ENCODE assay signal across 37 mouse cellular contexts in the genomic region with DNA sequence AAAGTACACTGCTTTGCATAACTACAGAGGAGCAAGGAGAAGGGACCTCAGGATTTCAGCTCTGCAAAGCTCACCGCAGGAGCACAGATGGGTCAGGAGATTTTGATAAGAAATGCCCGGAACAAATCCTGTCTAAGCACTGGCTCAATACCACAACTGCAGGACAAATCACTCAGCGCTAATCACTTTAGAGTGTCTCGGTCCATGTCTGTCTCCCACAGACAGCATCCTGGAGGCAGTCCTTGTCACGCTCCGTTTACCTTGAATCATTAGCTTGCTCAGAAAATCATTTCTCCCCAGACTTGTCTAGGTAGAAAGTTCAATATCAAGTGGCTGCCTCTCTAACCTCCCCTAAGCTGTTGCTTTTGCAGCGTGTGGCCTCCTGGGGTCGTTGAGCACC. TPM values are rescaled to one million over a fixed set of nuclear protein-coding genes. Genes with fewer than 3 reads are reported as not detected.
DNase-seq lines count a peak whose midpoint lies in the region; ATAC-seq and TF ChIP-seq lines count a peak whose summit lies in the region.
"Had no signal": no experiment of that assay in that cellular context is flagged by ENCODE, and none has a peak within 500 bp of the region (broad histone marks: within the 10 kb centered on the region; RNA-seq: fewer than 3 reads in every experiment).

No protein-coding gene starts in this region.

- intact Hi-C loops in left cerebral cortex, postnatal 4 days (cut with DNase I) = loop anchor here (10.0 kb wide), 1 partner anchor 1755 kb away; no protein-coding TSS in a partner anchor

- no peaks in the 10 kb centered on the region for H3K4me1 ChIP-seq in kidney, embryonic 14.5 days (ENCODE audit: control insufficient read depth, insufficient read depth, low read length)
- no peaks in the 10 kb centered on the region for H3K4me1 ChIP-seq in midbrain, embryonic 15.5 days
- no peaks in the 10 kb centered on the region for H3K4me1 ChIP-seq in midbrain, postnatal 0 days (ENCODE audit: insufficient read depth, low read length)
- no peaks in the 10 kb centered on the region for H3K4me1 ChIP-seq in forebrain, embryonic 13.5 days
- H3K4me1 ChIP-seq: embryonic facial prominence, embryonic 10.5 days; embryonic facial prominence, embryonic 15.5 days; hindbrain, embryonic 10.5 days; hindbrain, embryonic 15.5 days; limb, embryonic 12.5 days; midbrain, embryonic 12.5 days; neural tube, embryonic 12.5 days; stomach, embryonic 15.5 days had no signal

- no peak overlapping the region for H3K4me3 ChIP-seq in kidney, embryonic 14.5 days (ENCODE audit: low read length)
- no peak overlapping the region for H3K4me3 ChIP-seq in midbrain, embryonic 15.5 days
- no peak overlapping the region for H3K4me3 ChIP-seq in midbrain, postnatal 0 days (ENCODE audit: low read depth, low read length)
- H3K4me3 ChIP-seq in forebrain, embryonic 13.5 days = no peak overlapping the region
- H3K4me3 ChIP-seq: embryonic facial prominence, embryonic 10.5 days; embryonic facial prominence, embryonic 15.5 days; hindbrain, embryonic 10.5 days; hindbrain, embryonic 15.5 days; limb, embryonic 12.5 days; liver, embryonic 15.5 days; midbrain, embryonic 12.5 days; myocyte; neural tube, embryonic 12.5 days; stomach, embryonic 15.5 days had no signal

- no peak for TF ChIP-seq CTCF in midbrain, postnatal 0 days (IDR thresholded peaks at IDR 0.05)

- 65% methylated on average over 8 of the region's 8 CpGs for WGBS in kidney, embryonic 14.5 days
- 41% methylated on average over 8 of the region's 8 CpGs for WGBS in midbrain, embryonic 15.5 days
- WGBS in midbrain, postnatal 0 days = 31% methylated on average over 8 of the region's 8 CpGs
- 76% methylated on average over 8 of the region's 8 CpGs for WGBS in forebrain, embryonic 13.5 days

- no peak for DNase-seq in kidney, adult 11 months
- no peak for DNase-seq in midbrain, postnatal 0 days (ENCODE audit: low spot score)
- peak; percentile 30 for DNase-seq in retina, adult 2 months (ENCODE audit: low read depth, low spot score)
- no peak for DNase-seq in left cerebral cortex, postnatal 4 days
- DNase-seq: adrenal gland, postnatal 25 days; cerebellum, adult 18-20 months; cerebellum, postnatal 10 days; gastrocnemius, postnatal 14 days; heart, postnatal 14 days; layer of hippocampus, adult 9-11 months; lung, embryonic 14.5 days; right cerebral cortex, postnatal 25 days; thymus, adult 18-20 months; thymus, postnatal 36 days had no signal

- no peak overlapping the region for H3K4me2 ChIP-seq in kidney, embryonic 14.5 days (replicated peaks; ENCODE audit: low read depth, low read length)
- no peak overlapping the region for H3K4me2 ChIP-seq in midbrain, embryonic 15.5 days
- no peak overlapping the region for H3K4me2 ChIP-seq in midbrain, postnatal 0 days (ENCODE audit: low read depth, low read length, poor library complexity, severe bottlenecking)
- H3K4me2 ChIP-seq in forebrain, embryonic 13.5 days = no peak overlapping the region
- H3K4me2 ChIP-seq: embryonic facial prominence, embryonic 15.5 days; hindbrain, embryonic 15.5 days; limb, embryonic 12.5 days; liver, embryonic 15.5 days; lung, embryonic 14.5 days; midbrain, embryonic 12.5 days; neural tube, embryonic 12.5 days; stomach, embryonic 15.5 days had no signal

- peak; percentile 68 for ATAC-seq in kidney, embryonic 14.5 days (ENCODE audit: low FRiP score, low TSS enrichment)
- peak; percentile 84 for ATAC-seq in midbrain, embryonic 15.5 days (replicated peaks)
- ATAC-seq in midbrain, postnatal 0 days (ENCODE audit: low FRiP score) = no peak
- no peak for ATAC-seq in forebrain, embryonic 13.5 days
- ATAC-seq: forebrain, embryonic 14.5 days; inflammation-experienced regulatory T-cells, adult 6 months had no signal

- no peak overlapping the region for H3K27ac ChIP-seq in kidney, embryonic 14.5 days (ENCODE audit: low read depth, low read length)
- H3K27ac ChIP-seq in midbrain, embryonic 15.5 days = no peak overlapping the region
- no peak overlapping the region for H3K27ac ChIP-seq in midbrain, postnatal 0 days (ENCODE audit: low read depth, low read length)
- H3K27ac ChIP-seq in forebrain, embryonic 13.5 days = no peak overlapping the region
- H3K27ac ChIP-seq: embryonic facial prominence, embryonic 10.5 days; embryonic facial prominence, embryonic 15.5 days; hindbrain, embryonic 10.5 days; hindbrain, embryonic 15.5 days; limb, embryonic 12.5 days; liver, embryonic 15.5 days; midbrain, embryonic 12.5 days; neural tube, embryonic 12.5 days; stomach, embryonic 15.5 days had no signal

- no peaks in the 10 kb centered on the region for H3K27me3 ChIP-seq in kidney, embryonic 14.5 days (ENCODE audit: control insufficient read depth, insufficient read depth, low read length)
- no peaks in the 10 kb centered on the region for H3K27me3 ChIP-seq in midbrain, embryonic 15.5 days (replicated peaks)
- no peaks in the 10 kb centered on the region for H3K27me3 ChIP-seq in midbrain, postnatal 0 days (ENCODE audit: insufficient read depth, low read length)
- H3K27me3 ChIP-seq in forebrain, embryonic 13.5 days = no peaks in the 10 kb centered on the region
- H3K27me3 ChIP-seq: embryonic facial prominence, embryonic 15.5 days; hindbrain, embryonic 15.5 days; limb, embryonic 12.5 days; liver, embryonic 15.5 days; midbrain, embryonic 12.5 days; neural tube, embryonic 12.5 days; stomach, embryonic 15.5 days had no signal

- no peaks in the 10 kb centered on the region for H3K9me3 ChIP-seq in kidney, embryonic 14.5 days (ENCODE audit: control insufficient read depth, low read length)
- H3K9me3 ChIP-seq in midbrain, embryonic 15.5 days = no peaks in the 10 kb centered on the region
- H3K9me3 ChIP-seq in midbrain, postnatal 0 days (ENCODE audit: low read length) = no peaks in the 10 kb centered on the region
- no peaks in the 10 kb centered on the region for H3K9me3 ChIP-seq in forebrain, embryonic 13.5 days (replicated peaks)
- H3K9me3 ChIP-seq: embryonic facial prominence, embryonic 10.5 days; embryonic facial prominence, embryonic 15.5 days; hindbrain, embryonic 10.5 days; hindbrain, embryonic 15.5 days; limb, embryonic 12.5 days; liver, embryonic 15.5 days; midbrain, embryonic 12.5 days; neural tube, embryonic 12.5 days; stomach, embryonic 15.5 days had no signal

- no peak overlapping the region for H3K9ac ChIP-seq in kidney, embryonic 14.5 days (ENCODE audit: low read depth, low read length)
- H3K9ac ChIP-seq in midbrain, embryonic 15.5 days = no peak overlapping the region
- no peak overlapping the region for H3K9ac ChIP-seq in midbrain, postnatal 0 days (replicated peaks; ENCODE audit: low read length, poor library complexity, severe bottlenecking)
- no peak overlapping the region for H3K9ac ChIP-seq in forebrain, embryonic 13.5 days
- H3K9ac ChIP-seq: embryonic facial prominence, embryonic 15.5 days; hindbrain, embryonic 15.5 days; limb, embryonic 12.5 days; liver, embryonic 15.5 days; lung, embryonic 14.5 days; midbrain, embryonic 12.5 days; neural tube, embryonic 12.5 days; stomach, embryonic 15.5 days had no signal

- peaks cover 45% of the 10 kb centered on the region for H3K36me3 ChIP-seq in kidney, embryonic 14.5 days (ENCODE audit: control insufficient read depth, insufficient read depth, low read length)
- H3K36me3 ChIP-seq in midbrain, embryonic 15.5 days (replicated peaks) = peaks cover 26% of the 10 kb centered on the region; the same call in 1 of the 2 replicates
- H3K36me3 ChIP-seq in midbrain, postnatal 0 days (ENCODE audit: insufficient read depth, low read length) = peaks cover 37% of the 10 kb centered on the region
- peaks cover 58% of the 10 kb centered on the region for H3K36me3 ChIP-seq in forebrain, embryonic 13.5 days (ENCODE audit: poor library complexity, severe bottlenecking)

RNA-seq across cellular contexts. Expression of gene Rsl24d1, which starts 16.6 kb away (rescaled TPM):
- polyA plus RNA-seq in kidney, embryonic 14.5 days (2014; fragmentation: Nextera tagmentation; extraction: Ambion mirVana) = 149 and 176 TPM in 2 replicates
- polyA plus RNA-seq in midbrain, embryonic 15.5 days (2015; fragmentation: Nextera tagmentation; extraction: Ambion mirVana) = 96.0 and 100 TPM in 2 replicates
- 49.5 and 78.1 TPM in 2 replicates for total RNA-seq in midbrain, postnatal 0 days (2014; rRNA removed)
- polyA plus RNA-seq in midbrain, postnatal 0 days (2015; fragmentation: Nextera tagmentation; extraction: Ambion mirVana) = 101 and 110 TPM in 2 replicates
- 10 to 100 TPM; 60.7 to 61.5 TPM for total RNA-seq in left cerebral cortex, postnatal 4 days (2021)
- 133 and 137 TPM in 2 replicates for polyA plus RNA-seq in forebrain, embryonic 13.5 days (2015; fragmentation: Nextera tagmentation; extraction: Ambion mirVana)

RNA-seq across cellular contexts. Expression of gene Gm20509, which starts 27.6 kb away (rescaled TPM):
- not detected in 2 replicates for polyA plus RNA-seq in kidney, embryonic 14.5 days (2014; fragmentation: Nextera tagmentation; extraction: Ambion mirVana)
- polyA plus RNA-seq in midbrain, embryonic 15.5 days (2015; fragmentation: Nextera tagmentation; extraction: Ambion mirVana) = not detected in 2 replicates
- not detected in 2 replicates for total RNA-seq in midbrain, postnatal 0 days (2014; rRNA removed)
- polyA plus RNA-seq in midbrain, postnatal 0 days (2015; fragmentation: Nextera tagmentation; extraction: Ambion mirVana) = 0.22 and 0.27 TPM in 2 replicates
- total RNA-seq in left cerebral cortex, postnatal 4 days (2021) = not detected
- not detected in 2 replicates for polyA plus RNA-seq in forebrain, embryonic 13.5 days (2015; fragmentation: Nextera tagmentation; extraction: Ambion mirVana)
- total RNA-seq: adrenal gland, adult 18-20 months; gastrocnemius, postnatal 14 days; granulocyte monocyte progenitor cell, adult 5-6 weeks; heart, postnatal 14 days; left cerebral cortex, postnatal 14 days; liver, adult 2 months; megakaryocyte progenitor cell, adult 5-6 weeks; MEL had no signal
- polyA plus RNA-seq: cortical plate, adult 2 months; embryonic facial prominence, embryonic 10.5 days; embryonic facial prominence, embryonic 15.5 days; forebrain, embryonic 14.5 days; heart, embryonic 14.5 days; hindbrain, embryonic 10.5 days; hindbrain, embryonic 15.5 days; inflammation-experienced regulatory T-cells, adult 6 months; limb, embryonic 12.5 days; liver, adult 2 months; liver, embryonic 15.5 days; lung, embryonic 14.5 days; midbrain, embryonic 12.5 days; myocyte; neural tube, embryonic 12.5 days; stomach, embryonic 15.5 days had no signal

RNA-seq across cellular contexts. Expression of gene Khdc3, which starts 28.2 kb away (rescaled TPM):
- 0.14 TPM in 1 of 2 replicates, not detected in the other for polyA plus RNA-seq in kidney, embryonic 14.5 days (2014; fragmentation: Nextera tagmentation; extraction: Ambion mirVana)
- polyA plus RNA-seq in midbrain, embryonic 15.5 days (2015; fragmentation: Nextera tagmentation; extraction: Ambion mirVana) = 0.22 and 0.28 TPM in 2 replicates
- total RNA-seq in midbrain, postnatal 0 days (2014; rRNA removed) = 0.93 TPM in 1 of 2 replicates, not detected in the other
- polyA plus RNA-seq in midbrain, postnatal 0 days (2015; fragmentation: Nextera tagmentation; extraction: Ambion mirVana) = 0.25 and 0.27 TPM in 2 replicates
- 1 to 10 TPM in 1 of 2 experiments, under 1 TPM in 1; 0.83 to 1.5 TPM for total RNA-seq in left cerebral cortex, postnatal 4 days (2021)
- not detected in 2 replicates for polyA plus RNA-seq in forebrain, embryonic 13.5 days (2015; fragmentation: Nextera tagmentation; extraction: Ambion mirVana)
- total RNA-seq: gastrocnemius, postnatal 14 days; liver, adult 2 months; MEL had no signal
- polyA plus RNA-seq: embryonic facial prominence, embryonic 15.5 days; forebrain, embryonic 14.5 days; heart, embryonic 14.5 days; limb, embryonic 12.5 days; liver, adult 2 months; lung, embryonic 14.5 days; midbrain, embryonic 12.5 days; myocyte; neural tube, embryonic 12.5 days had no signal

Comparison
In these comparisons a context has a peak if more than half of its experiments do, and no peak if none do; other contexts are left out.
1. ATAC-seq: peak in kidney, embryonic 14.5 days (single experiment) and midbrain, embryonic 15.5 days (single experiment); none in midbrain, postnatal 0 days (single experiment) and forebrain, embryonic 13.5 days (single experiment).